8 mouse cellular contexts compared by ENCODE assay signal in the genomic region with DNA sequence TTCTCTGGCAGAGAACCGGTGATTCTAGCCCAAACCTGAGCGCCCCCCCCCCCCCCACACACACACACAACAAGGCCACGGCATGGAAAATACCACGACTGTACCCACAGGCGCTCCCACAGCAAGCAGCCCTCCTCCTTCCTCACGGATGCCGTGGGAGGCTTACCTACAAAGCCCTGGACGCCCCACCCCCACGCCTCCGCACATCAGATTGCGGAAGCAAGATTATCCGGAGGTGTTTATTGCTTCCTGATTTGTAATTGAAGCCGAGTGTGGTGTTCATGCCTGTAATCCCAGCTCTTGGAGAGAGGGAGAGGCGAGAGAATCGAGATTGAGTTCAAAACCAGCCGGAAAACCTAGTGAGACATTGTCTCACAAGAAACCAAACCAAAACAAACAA. TPM values are rescaled to one million over a fixed set of nuclear protein-coding genes. Genes with fewer than 3 reads are reported as not detected.
DNase-seq lines count a peak whose midpoint lies in the region; ATAC-seq and TF ChIP-seq lines count a peak whose summit lies in the region.

No protein-coding gene starts in this region.

- no peaks in the 10 kb centered on the region for H3K9me3 ChIP-seq in heart, embryonic 10.5 days
- no peaks in the 10 kb centered on the region for H3K9me3 ChIP-seq in ES-E14 (ENCODE audit: control insufficient read depth, insufficient read depth, low read depth, low read length)
- no peaks in the 10 kb centered on the region for H3K9me3 ChIP-seq in forebrain, embryonic 13.5 days (replicated peaks)
- no peaks in the 10 kb centered on the region for H3K9me3 ChIP-seq in midbrain, embryonic 11.5 days (ENCODE audit: control insufficient read depth, low read length)

- no peaks in the 10 kb centered on the region for H3K36me3 ChIP-seq in heart, embryonic 10.5 days
- peaks cover 4% of the 10 kb centered on the region; the same call in 1 of the 2 replicates for H3K36me3 ChIP-seq in ES-E14 (ENCODE audit: control insufficient read depth, insufficient read depth, low read length, poor library complexity, severe bottlenecking)
- peaks cover 41% of the 10 kb centered on the region for H3K36me3 ChIP-seq in forebrain, embryonic 13.5 days (ENCODE audit: poor library complexity, severe bottlenecking)
- H3K36me3 ChIP-seq in midbrain, embryonic 11.5 days (ENCODE audit: control insufficient read depth, insufficient read depth, low read length), result peaks cover 10% of the 10 kb centered on the region

- H3K4me1 ChIP-seq in heart, embryonic 10.5 days, result peaks cover 44% of the 10 kb centered on the region
- peaks cover 0 to 25% of the 10 kb centered on the region in 2 experiments; a peak in 3 of 4 replicates for H3K4me1 ChIP-seq in ES-E14 (ENCODE audit: control insufficient read depth in 2 of 2, insufficient read depth in 2 of 2, low read length in 2 of 2, poor library complexity in 1 of 2)
- H3K4me1 ChIP-seq in forebrain, embryonic 13.5 days, result peaks cover 40% of the 10 kb centered on the region
- H3K4me1 ChIP-seq in midbrain, embryonic 11.5 days (ENCODE audit: control insufficient read depth, insufficient read depth, low read length), result peaks cover 37% of the 10 kb centered on the region

- 0 out of 2 replicates have a peak overlapping the region, but pooled peaks have one; percentile 1 for H3K9ac ChIP-seq in ES-E14 (ENCODE audit: insufficient read depth, low read depth, low read length, poor library complexity, severe bottlenecking)
- H3K9ac ChIP-seq in forebrain, embryonic 13.5 days, result peak overlapping the region; percentile 88
- peak overlapping the region; percentile 54 for H3K9ac ChIP-seq in midbrain, embryonic 11.5 days (ENCODE audit: low read length)

- ATAC-seq in forebrain, embryonic 13.5 days, result 0 out of 2 replicates have a peak, but pooled peaks have one; percentile 5
- ATAC-seq in midbrain, embryonic 11.5 days (ENCODE audit: low FRiP score), result no peak

- peak overlapping the region; percentile 78 for H3K4me2 ChIP-seq in forebrain, embryonic 13.5 days
- H3K4me2 ChIP-seq in midbrain, embryonic 11.5 days, result peak overlapping the region; percentile 81

- WGBS in heart, embryonic 10.5 days, result 12% methylated on average over 16 of the region's 16 CpGs
- WGBS in forebrain, embryonic 13.5 days, result 7% methylated on average over 16 of the region's 16 CpGs
- WGBS in midbrain, embryonic 11.5 days, result 12% methylated on average over 16 of the region's 16 CpGs

- peaks cover 84% of the 10 kb centered on the region for H3K27me3 ChIP-seq in heart, embryonic 10.5 days (ENCODE audit: insufficient read depth, poor library complexity, severe bottlenecking)
- H3K27me3 ChIP-seq in forebrain, embryonic 13.5 days, result no peaks in the 10 kb centered on the region
- peaks cover 8% of the 10 kb centered on the region; the same call in 1 of the 2 replicates for H3K27me3 ChIP-seq in midbrain, embryonic 11.5 days (ENCODE audit: control insufficient read depth, insufficient read depth, low read length)

- in situ Hi-C loops in ES-E14 (cut with MboI; ENCODE audit: low sequenced_read_pairs in 2 of 2, unreplicated experiment in 2 of 2), result no loop called here

- no peak overlapping the region for H3K27ac ChIP-seq in heart, embryonic 10.5 days
- H3K27ac ChIP-seq in ES-E14 (ENCODE audit: insufficient read depth, low read depth, low read length, poor library complexity, severe bottlenecking), result no peak overlapping the region
- H3K27ac ChIP-seq in forebrain, embryonic 13.5 days, result peak overlapping the region; percentile 54
- H3K27ac ChIP-seq in midbrain, embryonic 11.5 days (ENCODE audit: low read depth, low read length), result no peak overlapping the region

- DNase-seq in heart, embryonic 10.5 days (ENCODE audit: low spot score), result no peak
- DNase-seq in heart, postnatal 4 days, result no peak
- DNase-seq in ES-E14 (ENCODE audit: low read depth, low spot score), result no peak
- peak; percentile 41 for DNase-seq in kidney, adult 9 months
- peak; percentile 91 for DNase-seq in midbrain, embryonic 11.5 days (ENCODE audit: low spot score, missing footprints)
- peak; percentile 51 for DNase-seq in thymus, postnatal 0 days (ENCODE audit: low spot score)
- DNase-seq in urinary bladder, postnatal 25 days (ENCODE audit: low spot score), result no peak

- H3K4me3 ChIP-seq in heart, embryonic 10.5 days, result peak overlapping the region; percentile 44
- H3K4me3 ChIP-seq in ES-E14 (ENCODE audit: insufficient read depth in 1 of 2, low read depth in 1 of 2, low read length in 2 of 2, poor library complexity in 1 of 2, severe bottlenecking in 1 of 2), result peak overlapping the region; percentile 45 to 65; a peak in 2 of 4 replicates
- peak overlapping the region; percentile 75 for H3K4me3 ChIP-seq in forebrain, embryonic 13.5 days
- peak overlapping the region; percentile 59 for H3K4me3 ChIP-seq in midbrain, embryonic 11.5 days (ENCODE audit: low read depth, low read length)

TF ChIP-seq in ES-E14, 5 proteins besides CTCF, POLR2A, EP300 and RAD21:
- no peak for TF ChIP-seq ZNF384 (IDR thresholded peaks at IDR 0.05; ENCODE audit: low read depth, low read length)
- TF ChIP-seq HCFC1 (IDR thresholded peaks at IDR 0.05; ENCODE audit: borderline replicate concordance, insufficient read depth, low read length), result no peak
- TF ChIP-seq MAFK (IDR thresholded peaks at IDR 0.05; ENCODE audit: insufficient read depth, low read depth, low read length), result no peak
- TF ChIP-seq ZC3H11A (IDR thresholded peaks at IDR 0.05; ENCODE audit: borderline replicate concordance, low read depth, low read length), result no peak
- no peak for TF ChIP-seq CHD2 (IDR thresholded peaks at IDR 0.05; ENCODE audit: low read depth, low read length)

RNA-seq across cellular contexts. Expression of gene Mapk11, which starts 2.4 kb away (rescaled TPM):
- 4.2 and 4.8 TPM in 2 replicates for polyA plus RNA-seq in heart, embryonic 10.5 days (2016; fragmentation: Nextera tagmentation; extraction: Ambion mirVana)
- 1 to 10 TPM; 4.1 to 5.4 TPM for total RNA-seq in heart, postnatal 4 days (2021)
- total RNA-seq in ES-E14 (2012; rRNA removed), result 6.6 and 12.7 TPM in 2 replicates
- 43.0 and 45.5 TPM in 2 replicates for polyA plus RNA-seq in forebrain, embryonic 13.5 days (2015; fragmentation: Nextera tagmentation; extraction: Ambion mirVana)
- 34.9 and 40.6 TPM in 2 replicates for polyA plus RNA-seq in midbrain, embryonic 11.5 days (2014; fragmentation: Nextera tagmentation; extraction: Ambion mirVana)
- 4.9 and 5.6 TPM in 2 replicates for polyA plus RNA-seq in thymus, postnatal 0 days (2015; fragmentation: Nextera tagmentation; extraction: Ambion mirVana)

RNA-seq across cellular contexts. Expression of gene Mapk12, which starts 6.5 kb away (rescaled TPM):
- 25.4 and 26.4 TPM in 2 replicates for polyA plus RNA-seq in heart, embryonic 10.5 days (2016; fragmentation: Nextera tagmentation; extraction: Ambion mirVana)
- total RNA-seq in heart, postnatal 4 days (2021), result 10 to 100 TPM; 28.8 to 28.9 TPM
- 8.1 and 10.6 TPM in 2 replicates for total RNA-seq in ES-E14 (2012; rRNA removed)
- polyA plus RNA-seq in forebrain, embryonic 13.5 days (2015; fragmentation: Nextera tagmentation; extraction: Ambion mirVana), result 9.1 and 11.7 TPM in 2 replicates
- 21.3 and 27.0 TPM in 2 replicates for polyA plus RNA-seq in midbrain, embryonic 11.5 days (2014; fragmentation: Nextera tagmentation; extraction: Ambion mirVana)
- 1.2 TPM in 2 replicates for polyA plus RNA-seq in thymus, postnatal 0 days (2015; fragmentation: Nextera tagmentation; extraction: Ambion mirVana)

RNA-seq across cellular contexts. Expression of gene Hdac10, which starts 18.5 kb away (rescaled TPM):
- 18.5 and 19.0 TPM in 2 replicates for polyA plus RNA-seq in heart, embryonic 10.5 days (2016; fragmentation: Nextera tagmentation; extraction: Ambion mirVana)
- 1 to 10 TPM; 9.0 to 9.5 TPM for total RNA-seq in heart, postnatal 4 days (2021)
- 7.4 and 11.4 TPM in 2 replicates for total RNA-seq in ES-E14 (2012; rRNA removed)
- 22.3 and 25.4 TPM in 2 replicates for polyA plus RNA-seq in forebrain, embryonic 13.5 days (2015; fragmentation: Nextera tagmentation; extraction: Ambion mirVana)
- 11.6 and 13.6 TPM in 2 replicates for polyA plus RNA-seq in midbrain, embryonic 11.5 days (2014; fragmentation: Nextera tagmentation; extraction: Ambion mirVana)
- polyA plus RNA-seq in thymus, postnatal 0 days (2015; fragmentation: Nextera tagmentation; extraction: Ambion mirVana), result 16.4 and 17.7 TPM in 2 replicates

RNA-seq across cellular contexts. Expression of gene Tubgcp6, which starts 24.1 kb away (rescaled TPM):
- polyA plus RNA-seq in heart, embryonic 10.5 days (2016; fragmentation: Nextera tagmentation; extraction: Ambion mirVana), result 15.4 and 17.1 TPM in 2 replicates
- 10 to 100 TPM; 15.9 to 16.1 TPM for total RNA-seq in heart, postnatal 4 days (2021)
- total RNA-seq in ES-E14 (2012; rRNA removed), result 37.3 and 45.0 TPM in 2 replicates
- 16.8 and 19.8 TPM in 2 replicates for polyA plus RNA-seq in forebrain, embryonic 13.5 days (2015; fragmentation: Nextera tagmentation; extraction: Ambion mirVana)
- 14.9 and 16.8 TPM in 2 replicates for polyA plus RNA-seq in midbrain, embryonic 11.5 days (2014; fragmentation: Nextera tagmentation; extraction: Ambion mirVana)
- 9.8 and 12.5 TPM in 2 replicates for polyA plus RNA-seq in thymus, postnatal 0 days (2015; fragmentation: Nextera tagmentation; extraction: Ambion mirVana)

RNA-seq across cellular contexts. Expression of gene Plxnb2, which starts 33.6 kb away (rescaled TPM):
- 106 and 117 TPM in 2 replicates for polyA plus RNA-seq in heart, embryonic 10.5 days (2016; fragmentation: Nextera tagmentation; extraction: Ambion mirVana)
- total RNA-seq in heart, postnatal 4 days (2021), result 100 to 1,000 TPM; 132 to 137 TPM
- 116 and 178 TPM in 2 replicates for total RNA-seq in ES-E14 (2012; rRNA removed)
- 101 and 130 TPM in 2 replicates for polyA plus RNA-seq in forebrain, embryonic 13.5 days (2015; fragmentation: Nextera tagmentation; extraction: Ambion mirVana)
- 97.5 and 115 TPM in 2 replicates for polyA plus RNA-seq in midbrain, embryonic 11.5 days (2014; fragmentation: Nextera tagmentation; extraction: Ambion mirVana)
- 19.0 and 19.4 TPM in 2 replicates for polyA plus RNA-seq in thymus, postnatal 0 days (2015; fragmentation: Nextera tagmentation; extraction: Ambion mirVana)

Comparison
In these comparisons a context has a peak if more than half of its experiments do, and no peak if none do; other contexts are left out.
1. DNase-seq: peak in kidney, adult 9 months (single experiment), midbrain, embryonic 11.5 days (single experiment) and thymus, postnatal 0 days (single experiment); none in heart, embryonic 10.5 days (single experiment), heart, postnatal 4 days (single experiment), ES-E14 (single experiment) and urinary bladder, postnatal 25 days (single experiment).
2. H3K9ac ChIP-seq: peak in every context shown above with its lines; median percentile 88 in forebrain, embryonic 13.5 days; 54 in midbrain, embryonic 11.5 days; 1 in ES-E14.
3. Peak in every context shown above with its lines, with median percentiles within 50 percentile points of each other: H3K4me3 ChIP-seq.